Mouse (Mus musculus): ENCODE measurements around the gene Tfpt.

DNA sequence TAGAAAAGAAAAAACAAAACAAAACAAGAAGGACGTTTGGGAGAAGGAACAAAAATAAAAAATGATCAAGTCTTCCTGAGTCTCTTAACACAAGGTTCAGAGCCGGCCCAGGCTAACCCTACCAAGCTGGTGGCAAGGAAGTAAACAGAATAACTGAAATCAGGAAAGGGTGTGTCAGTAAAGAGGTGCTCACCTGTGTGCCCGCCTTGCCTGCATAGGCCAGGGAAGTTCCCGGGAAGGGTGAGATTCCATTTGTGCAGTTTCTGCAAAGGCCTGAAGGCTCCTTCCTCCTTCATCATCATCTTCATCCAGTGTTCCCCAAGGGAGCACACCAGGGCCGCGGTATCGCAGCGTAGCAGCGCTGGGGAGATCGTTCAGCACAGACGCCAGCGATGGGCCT is 46.6 kb upstream of the Tfpt start:
- no peak for TF ChIP-seq POLR2A (IDR thresholded peaks at IDR 0.05; ENCODE audit: borderline replicate concordance, control insufficient read depth, low read depth, low read length)
- no peak for TF ChIP-seq CTCF (IDR thresholded peaks at IDR 0.05; ENCODE audit: control insufficient read depth, insufficient read depth, low read length)
